Mouse (Mus musculus) embryonic fibroblast, embryonic 13.5 days (primary cell): ENCODE measurements at regions not wholly inside any gene's neighbourhood (a gene's known extent, or its start where the extent isn't known, plus 50 kb on each side); places are given as distances from the start of the nearest gene placed in this dataset.

Source experiments
- CTCF ChIP-seq: IDR thresholded peaks from 2 replicates; pipeline ENCODE4 v1.5.1; 2011; ENCODE audit warnings: mild to moderate bottlenecking, control low read depth, low read length, moderate library complexity, borderline replicate concordance; ENCODE audit not compliant: insufficient read depth
- POLR2A ChIP-seq: IDR thresholded peaks from 2 replicates; pipeline ENCODE4 v1.6.1; 2011; ENCODE audit warnings: low read depth, mild to moderate bottlenecking, control low read depth, low read length, moderate library complexity

- no peak for TF ChIP-seq POLR2A
- TF ChIP-seq CTCF, result no peak
Measured at GRCm38 (mm10) chr16:29808851-29809250, 229.7 kb downstream of the Opa1 start.
